Mouse (Mus musculus) heart, postnatal 0 days (tissue): Measurements from ENCODE around the gene Fam126a.

Experiments used
- CTCF ChIP-seq: IDR thresholded peaks from 2 replicates; pipeline ENCODE4 v1.5.1; 2016; ENCODE audit warnings: antibody characterized with exemption, control low read depth, low read depth
- EP300 ChIP-seq: IDR thresholded peaks from 2 replicates; pipeline ENCODE4 v1.6.1; 2016; ENCODE audit warnings: antibody characterized with exemption, low read depth

- TF ChIP-seq EP300 (no peak), CTCF (peak; percentile 59)
These were observed 139.8 kb downstream of the Fam126a start for GRCm38 (mm10) chr5:23890734-23891133.
